In the genomic region with DNA sequence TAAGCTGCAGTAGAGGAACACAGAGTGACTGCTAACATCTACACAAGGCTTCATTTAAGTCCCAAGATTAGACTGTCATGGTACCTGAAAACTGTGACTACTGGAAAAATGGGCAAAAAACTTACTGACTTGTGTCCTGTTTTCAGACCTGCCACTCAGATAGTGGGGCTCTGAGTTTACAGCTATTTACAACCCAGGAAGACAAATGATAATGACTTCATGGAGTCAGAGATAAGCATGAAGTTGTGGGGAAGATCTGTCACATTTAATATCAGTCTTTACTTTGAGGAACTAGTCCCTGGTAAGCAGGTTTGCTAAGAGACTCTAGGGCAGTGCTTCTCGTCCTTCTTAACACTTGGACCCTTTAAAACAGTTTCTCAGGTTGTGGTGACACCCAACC, we compare ENCODE assay signal across 11 mouse cellular contexts.
"Had no signal": no experiment of that assay in that cellular context is flagged by ENCODE, and none has a peak within 500 bp of the region (broad histone marks: within the 10 kb centered on the region; RNA-seq: fewer than 3 reads in every experiment).

No protein-coding gene starts in this region.

- H3K9me3 ChIP-seq: limb, embryonic 10.5 days; midbrain, embryonic 10.5 days; neural tube, embryonic 13.5 days had no signal

- ATAC-seq: intestine, embryonic 16.5 days; midbrain, embryonic 16.5 days had no signal

- H3K27me3 ChIP-seq: neural tube, embryonic 13.5 days had no signal

- H3K4me3 ChIP-seq: left cerebral cortex, adult 2 months; limb, embryonic 10.5 days; midbrain, embryonic 10.5 days; neural tube, embryonic 13.5 days had no signal

- H3K4me2 ChIP-seq: neural tube, embryonic 13.5 days had no signal

- DNase-seq: kidney, adult 9 months; kidney, postnatal 10 days; lung, adult 18-20 months; right cerebral cortex, postnatal 14 days; thymus, postnatal 4 days had no signal

- H3K36me3 ChIP-seq: neural tube, embryonic 13.5 days had no signal

- H3K9ac ChIP-seq: neural tube, embryonic 13.5 days had no signal

- H3K27ac ChIP-seq: left cerebral cortex, adult 2 months; limb, embryonic 10.5 days; midbrain, embryonic 10.5 days; neural tube, embryonic 13.5 days had no signal
